Mouse (Mus musculus): ENCODE results near the gene Tmem237.

Tmem237 gene

GRCm38 (mm10) chr1:59119720-59120457 is at the start of gene Tmem237:
Gene Tmem237, minus strand, starts transcription at chr1:59120408.
- DNase-seq (ENCODE audit: low read depth, low spot score): peak; percentile 96

DNA sequence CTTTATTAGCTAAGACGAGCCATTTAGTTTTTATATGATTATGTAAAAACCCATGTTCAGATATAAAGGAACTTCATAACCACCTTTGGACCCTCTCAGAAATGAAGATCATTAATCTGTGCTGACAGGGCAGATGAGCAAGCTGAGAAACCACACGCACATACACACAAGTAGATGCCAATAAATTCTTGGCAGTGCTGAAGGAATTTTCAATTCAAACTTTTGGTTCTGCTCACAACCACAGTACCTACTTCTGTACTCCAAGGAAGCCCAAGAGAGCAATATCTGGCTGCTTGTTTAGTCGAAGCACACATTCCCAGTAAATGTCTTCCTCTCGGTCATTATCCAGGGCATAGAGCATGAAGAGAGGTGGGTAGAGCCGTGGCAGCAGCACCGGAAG is 49.4 kb upstream of the Tmem237 start:
- DNase-seq (ENCODE audit: low read depth, low spot score): no peak

GRCm38 (mm10) chr1:59168556-59168955 is 48.3 kb upstream of the Tmem237 start:
- DNase-seq (ENCODE audit: low read depth, low spot score): no peak

DNA sequence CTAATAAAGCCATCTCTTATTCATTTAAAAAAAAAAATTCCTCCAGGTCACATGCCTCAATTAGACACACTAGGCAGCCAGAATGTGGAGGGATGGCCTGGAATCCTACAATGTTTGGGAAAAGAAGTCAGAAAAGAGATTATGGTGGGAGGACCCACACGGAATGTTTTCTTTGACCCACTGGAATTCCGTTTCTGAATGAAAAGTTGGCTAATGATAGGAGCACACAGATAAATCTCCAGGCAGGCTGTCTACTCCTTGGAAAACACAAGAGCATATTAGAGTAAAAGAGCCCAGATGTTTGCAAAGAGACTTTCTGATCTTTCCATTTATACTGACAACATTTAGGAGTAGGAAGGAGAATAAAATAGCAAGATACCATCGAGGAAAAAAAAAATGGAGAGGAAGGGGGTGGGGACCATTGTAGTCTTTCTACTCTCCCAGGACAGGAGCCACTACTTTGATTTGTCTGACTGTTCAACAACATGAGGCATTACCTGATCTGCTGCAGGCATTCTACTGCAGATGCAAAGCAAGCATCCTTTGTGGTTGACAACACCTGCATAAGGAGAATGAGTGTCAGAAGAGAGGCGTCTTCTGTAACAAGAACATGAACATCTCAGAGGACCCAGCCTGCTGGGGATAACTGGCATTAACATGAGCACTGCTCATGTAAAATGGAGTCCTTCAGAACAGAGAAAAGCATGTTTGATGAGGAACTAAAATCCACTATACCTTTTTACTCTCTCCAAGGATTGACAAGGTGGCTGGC is 47.6 kb upstream of the Tmem237 start:
- DNase-seq (ENCODE audit: low read depth, low spot score): no peak

DNA sequence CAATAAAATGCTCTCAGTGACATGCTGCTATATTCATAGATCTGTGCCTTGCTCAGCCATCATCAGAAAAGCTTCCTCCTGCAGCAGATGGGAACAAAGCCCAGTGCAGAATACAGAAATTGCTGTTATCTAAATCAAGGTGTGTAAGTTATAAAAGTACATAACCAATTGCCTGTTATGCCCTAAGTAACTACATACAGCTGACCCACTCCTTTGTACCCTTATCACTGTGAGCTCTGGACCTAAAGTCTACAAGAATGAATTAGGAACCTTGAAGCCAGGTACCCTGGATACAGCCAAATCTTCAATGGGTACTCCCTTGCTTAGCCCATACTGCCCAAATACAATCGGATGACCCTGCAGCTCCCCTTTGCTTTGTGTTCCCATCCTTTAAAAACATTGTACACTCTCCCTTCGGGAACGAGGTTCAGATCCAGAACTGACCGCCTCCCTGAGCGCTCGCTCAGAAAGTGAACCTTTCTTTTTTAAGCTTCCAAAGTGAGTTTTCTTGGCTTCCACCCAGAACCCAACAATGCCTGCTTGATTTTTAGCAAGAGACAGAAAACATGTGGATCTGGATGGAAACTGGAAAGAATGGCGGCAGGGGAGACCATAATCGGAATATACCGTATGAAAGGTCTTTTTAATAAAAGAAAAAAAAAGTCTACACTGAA is 46.2 kb upstream of the Tmem237 start:
- DNase-seq (ENCODE audit: low read depth, low spot score): no peak

DNA sequence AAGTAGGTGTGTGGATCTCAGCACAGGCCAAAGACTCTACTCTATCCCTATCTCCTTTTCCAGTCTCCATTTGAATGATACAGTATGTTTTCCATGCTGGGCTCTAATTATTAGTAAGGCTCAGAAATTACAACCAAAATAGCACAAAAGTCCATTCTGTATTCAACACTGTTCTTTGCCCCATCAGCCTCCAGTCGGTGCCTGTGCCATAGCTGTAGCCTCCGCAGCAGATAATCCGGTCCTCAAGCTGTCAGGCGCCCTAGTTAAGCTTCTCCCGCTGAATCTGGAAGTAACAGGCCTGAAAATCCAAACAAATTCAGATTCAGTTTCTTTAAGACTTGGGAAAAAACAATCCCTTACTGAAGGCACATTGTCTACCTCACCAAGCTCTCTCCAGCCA is 43.7 kb upstream of the Tmem237 start:
- DNase-seq (ENCODE audit: low read depth, low spot score): peak; percentile 52

- peak; percentile 95 for DNase-seq (ENCODE audit: low read depth, low spot score)
Measured at GRCm38 (mm10) chr1:59163030-59163461, 42.8 kb upstream of the Tmem237 start, which contains the start of gene Mpp4. Gene Mpp4, minus strand, starts transcription at chr1:59163389.

DNA sequence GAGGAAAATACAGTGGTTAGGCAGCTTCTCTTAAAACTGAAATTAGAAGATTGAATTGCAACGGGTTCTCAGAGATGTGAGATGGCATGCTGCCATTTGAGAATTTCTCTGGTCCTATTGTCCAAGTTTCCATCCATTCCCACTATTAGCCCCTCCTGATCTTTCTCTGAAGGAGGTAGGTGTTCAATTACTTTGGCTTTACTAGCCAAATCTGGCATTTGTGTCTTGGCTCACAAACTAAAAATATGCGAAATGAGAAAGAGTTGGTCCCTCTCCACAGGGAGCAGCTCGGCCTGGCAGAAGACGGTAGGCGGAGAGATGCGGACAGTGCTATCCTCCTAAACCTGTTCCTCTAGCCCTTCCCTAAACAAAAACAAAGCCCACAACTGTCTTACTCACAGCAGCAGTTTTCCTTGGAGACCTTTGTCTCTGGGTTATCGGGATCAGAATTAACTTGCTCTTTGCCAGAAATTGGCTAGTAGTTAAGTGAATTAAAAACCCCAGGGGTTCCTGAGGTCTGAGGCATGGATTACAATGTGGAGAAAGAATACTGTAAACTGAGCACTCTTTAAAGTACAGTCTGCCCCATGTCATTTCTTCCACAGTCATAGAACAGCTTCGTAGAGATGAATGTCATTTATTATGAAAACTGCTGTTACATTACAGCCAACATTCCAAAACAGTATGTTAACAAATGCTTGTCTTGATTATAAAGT is 42.3 kb upstream of the Tmem237 start:
- peak; percentile 55 for DNase-seq (ENCODE audit: low read depth, low spot score)

GRCm38 (mm10) chr1:59161396-59161795 is 41.2 kb upstream of the Tmem237 start:
- peak; percentile 47 for DNase-seq (ENCODE audit: low read depth, low spot score)

- DNase-seq (ENCODE audit: low read depth, low spot score): no peak
Measured at GRCm38 (mm10) chr1:59160871-59161270, 40.7 kb upstream of the Tmem237 start.

GRCm38 (mm10) chr1:59159136-59159535 is 38.9 kb upstream of the Tmem237 start:
- no peak for DNase-seq (ENCODE audit: low read depth, low spot score)

DNA sequence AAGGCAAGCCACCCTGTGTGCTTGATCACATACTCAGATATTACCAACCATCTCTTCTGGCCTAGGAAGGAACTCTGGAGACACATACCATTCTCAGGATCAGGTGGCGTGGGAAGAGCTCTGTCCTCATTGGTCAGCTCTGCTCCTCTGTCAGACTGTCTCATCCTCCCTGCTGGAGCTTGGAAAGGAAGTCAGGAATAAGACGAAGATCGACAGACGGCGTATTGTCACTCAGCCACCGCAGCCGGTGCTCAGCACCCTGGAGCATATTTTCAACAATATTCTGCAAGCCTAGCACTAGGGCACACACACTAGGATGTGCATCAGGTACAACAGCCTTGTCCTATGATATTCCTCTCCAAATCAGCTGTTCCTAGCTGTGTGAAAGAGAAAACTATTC is 38.3 kb upstream of the Tmem237 start:
- peak; percentile 45 for DNase-seq (ENCODE audit: low read depth, low spot score)

GRCm38 (mm10) chr1:59157846-59158245 is 37.6 kb upstream of the Tmem237 start:
- DNase-seq (ENCODE audit: low read depth, low spot score): no peak

DNA sequence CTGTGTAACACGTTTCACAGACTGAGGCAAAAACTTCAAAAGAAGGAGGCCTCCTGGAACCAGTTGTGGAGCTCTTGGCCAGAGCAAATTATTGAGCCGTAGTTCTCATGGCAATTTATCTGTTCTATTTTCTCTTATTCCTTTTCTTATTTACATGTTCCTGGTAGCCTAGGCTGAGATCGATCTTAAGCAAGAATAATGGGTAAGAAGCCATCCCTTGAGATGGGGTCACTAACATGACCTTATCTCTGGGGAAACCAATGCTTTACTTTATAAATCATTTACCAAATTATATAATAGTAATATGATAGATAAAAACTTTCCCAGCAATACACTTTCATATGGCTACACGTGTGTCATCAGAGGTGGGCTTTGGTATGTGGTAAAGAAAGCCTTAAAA is 32.1 kb upstream of the Tmem237 start:
- DNase-seq (ENCODE audit: low read depth, low spot score): no peak

GRCm38 (mm10) chr1:59150542-59150941 is 30.3 kb upstream of the Tmem237 start:
- DNase-seq (ENCODE audit: low read depth, low spot score): no peak

GRCm38 (mm10) chr1:59144543-59144942 is 24.3 kb upstream of the Tmem237 start:
- DNase-seq (ENCODE audit: low read depth, low spot score): peak; percentile 37

DNA sequence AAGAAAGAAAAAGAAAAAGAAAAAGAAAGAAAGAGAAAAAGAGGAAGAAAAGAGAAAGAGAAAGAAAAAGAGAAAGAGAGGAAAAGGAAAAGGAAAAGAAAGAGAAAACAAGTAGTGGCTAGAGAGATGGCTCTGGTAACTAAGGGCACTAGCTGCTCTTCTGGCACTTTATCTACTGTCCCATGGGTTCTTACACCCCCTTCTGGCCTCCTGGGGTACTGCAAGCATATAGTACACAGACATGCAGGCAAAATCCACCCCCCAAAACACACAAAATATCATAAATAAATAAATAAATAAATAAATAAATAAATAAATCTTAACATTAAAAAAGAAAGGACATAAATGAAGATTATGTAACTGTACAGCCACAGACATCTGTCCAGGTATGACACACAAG is 22.6 kb upstream of the Tmem237 start:
- peak; percentile 51 for DNase-seq (ENCODE audit: low read depth, low spot score)

DNA sequence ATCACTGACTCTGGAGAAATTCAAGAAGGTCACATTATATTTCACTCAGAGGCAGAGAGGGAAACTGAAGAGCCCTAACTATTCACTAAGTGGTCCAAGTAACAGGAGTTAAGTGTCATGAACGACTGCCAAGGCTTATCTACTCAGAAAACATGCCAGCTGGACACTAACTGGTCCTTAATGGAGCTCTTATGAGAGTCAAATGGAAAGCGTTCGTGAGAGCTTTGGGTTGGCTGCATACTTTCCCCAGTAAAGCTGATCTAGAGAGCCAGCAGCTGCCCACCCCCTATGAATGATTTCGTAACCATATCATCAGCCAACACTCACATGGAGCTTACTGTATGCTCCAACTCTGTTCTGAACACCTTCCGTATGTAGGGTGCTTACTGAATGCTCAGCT is 14.2 kb upstream of the Tmem237 start:
- DNase-seq (ENCODE audit: low read depth, low spot score): no peak

- DNase-seq (ENCODE audit: low read depth, low spot score): no peak
Measured at GRCm38 (mm10) chr1:59128879-59129278, 8.7 kb upstream of the Tmem237 start.

DNA sequence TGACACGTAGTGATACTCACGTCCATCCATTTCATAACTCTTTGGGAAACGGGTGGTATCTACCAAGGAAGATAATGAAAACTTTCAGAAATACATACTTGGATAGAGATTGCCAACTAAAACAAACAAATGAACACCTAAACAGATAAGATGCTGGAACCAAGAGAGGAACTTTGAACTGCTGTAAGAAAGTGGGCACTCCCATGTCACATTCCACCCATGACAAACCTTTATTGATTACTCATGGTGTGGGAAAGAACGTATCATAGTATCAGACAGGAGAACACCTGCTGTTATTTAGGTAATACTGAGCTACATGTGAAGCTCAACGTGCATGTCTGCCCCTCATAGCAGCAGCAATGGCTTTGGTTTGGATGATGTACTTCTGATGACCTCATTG is 5.3 kb upstream of the Tmem237 start:
- no peak for DNase-seq (ENCODE audit: low read depth, low spot score)

DNA sequence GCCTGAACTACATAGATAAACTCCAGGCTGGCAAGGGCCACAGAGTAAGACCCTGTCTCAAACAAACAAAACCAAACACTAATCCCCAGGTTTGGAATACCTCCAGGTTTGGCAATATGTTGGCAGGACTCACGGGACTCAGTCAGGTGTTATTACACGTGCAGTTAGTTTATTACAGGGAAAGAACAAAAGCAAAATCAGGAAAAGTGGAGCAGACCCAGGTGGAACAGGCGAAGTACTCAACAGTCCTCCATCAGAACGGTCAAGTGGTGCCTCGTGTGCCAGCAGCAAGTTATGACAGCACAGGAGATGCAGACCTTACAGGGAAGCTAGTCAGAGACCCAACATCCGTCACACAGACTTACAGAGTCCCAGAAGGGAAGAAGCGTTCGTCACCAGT is 9.7 kb downstream of the Tmem237 start:
- DNase-seq (ENCODE audit: low read depth, low spot score): no peak

GRCm38 (mm10) chr1:59102071-59102470 is 18.1 kb downstream of the Tmem237 start:
- DNase-seq (ENCODE audit: low read depth, low spot score): no peak
